Mouse (Mus musculus) lung, postnatal 0 days (tissue): ENCODE results near the gene Kdf1. TPM values are rescaled to one million over a fixed set of nuclear protein-coding genes. Genes with fewer than 3 reads are reported as not detected.

Experiments
- ATAC-seq: fragments of 200-750 bp; cut with Nextera tagmentation; 2 replicates; pipeline ENCODE4 v1.8.0; 2017; ENCODE audit warnings: moderate library complexity
- DNase-seq: peaks from one replicate; pipeline ENCODE4 v3.0.0-alpha.2; 2016; ENCODE audit warnings: low spot score
- H3K27ac ChIP-seq: fragments of 300-500 bp; sonication (generic); 2 replicates; pipeline ENCODE4 v1.5.1; 2014; ENCODE audit warnings: antibody characterized with exemption, mild to moderate bottlenecking, low read length, mixed read lengths
- H3K27me3 ChIP-seq: fragments of 300-500 bp; sonication (generic); replicated peaks from 2 replicates; pipeline ENCODE4 v1.6.1; 2014; ENCODE audit warnings: low read length, mixed read lengths; ENCODE audit not compliant: insufficient read depth
- H3K36me3 ChIP-seq: fragments of 300-500 bp; sonication (generic); 2 replicates; pipeline ENCODE4 v1.6.1; 2014; ENCODE audit warnings: low read length, mixed read lengths; ENCODE audit not compliant: insufficient read depth
- H3K4me1 ChIP-seq: fragments of 300-500 bp; sonication (generic); 2 replicates; pipeline ENCODE4 v1.6.1; 2014; ENCODE audit warnings: antibody characterized with exemption, low read depth, low read length, mixed read lengths; ENCODE audit not compliant: insufficient read depth
- H3K4me2 ChIP-seq: fragments of 300-500 bp; sonication (generic); replicated peaks from 2 replicates; pipeline ENCODE4 v1.6.1; 2014; ENCODE audit warnings: low read depth, mild to moderate bottlenecking, low read length, moderate library complexity, mixed read lengths
- H3K4me3 ChIP-seq: fragments of 300-500 bp; sonication (generic); 2 replicates; pipeline ENCODE4 v1.5.1; 2014; ENCODE audit warnings: low read depth, low read length
- H3K9ac ChIP-seq: fragments of 300-500 bp; sonication (generic); replicated peaks from 2 replicates; pipeline ENCODE4 v1.6.1; 2014; ENCODE audit warnings: low read depth, mild to moderate bottlenecking
- H3K9me3 ChIP-seq: fragments of 300-500 bp; sonication (generic); 2 replicates; pipeline ENCODE4 v1.6.1; 2016; ENCODE audit warnings: low read length, mixed read lengths
- CTCF ChIP-seq: IDR thresholded peaks from 2 replicates; pipeline ENCODE4 v1.5.1; 2016; ENCODE audit warnings: antibody characterized with exemption, mild to moderate bottlenecking
- EP300 ChIP-seq: IDR thresholded peaks from 2 replicates; pipeline ENCODE4 v1.6.1; 2016; ENCODE audit warnings: antibody characterized with exemption, mild to moderate bottlenecking, control low read depth
- WGBS: fragments of 180-500 bp; shearing (Covaris S2); extraction: QIAGEN DNeasy Blood & Tissue Kit; methylation state at CpG from one replicate; pipeline ENCODE4 v1.1.7; 2014; 5-methylcytosine and 5-hydroxymethylcytosine counted together
- polyA plus RNA-seq: library from polyadenylated mRNA; unstranded; fragments of >200 nt; fragmentation: Nextera tagmentation; extraction: Ambion mirVana; gene quantifications from 2 replicates; pipeline ENCODE4 v1.2.1, GENCODE M21; 2015

Gene Kdf1
- polyA plus RNA-seq, 1 experiment from 2014 or later = 24.8 TPM

- H3K4me3 ChIP-seq = no peak overlapping the region
- no peak for ATAC-seq
- no peak overlapping the region for H3K27ac ChIP-seq
- no peaks in the 10 kb centered on the region for H3K27me3 ChIP-seq
- H3K4me1 ChIP-seq = no peaks in the 10 kb centered on the region
- 54% methylated on average over 11 of the region's 11 CpGs for WGBS
- no peak overlapping the region for H3K9ac ChIP-seq
- H3K4me2 ChIP-seq = no peak overlapping the region
- TF ChIP-seq EP300 (no peak), CTCF (no peak)
- DNase-seq = no peak
- no peaks in the 10 kb centered on the region for H3K36me3 ChIP-seq
- H3K9me3 ChIP-seq = no peaks in the 10 kb centered on the region
Measured at GRCm38 (mm10) chr4:133563123-133563571, 44.4 kb downstream of the Kdf1 start.

GRCm38 (mm10) chr4:133567251-133567650, 48.5 kb downstream of the Kdf1 start:
- Histone ChIP-seq H3K4me2 (no peak overlapping the region), H3K36me3 (no peaks in the 10 kb centered on the region), H3K4me3 (no peak overlapping the region), H3K27me3 (no peaks in the 10 kb centered on the region), H3K9ac (no peak overlapping the region), H3K27ac (no peak overlapping the region), H3K4me1 (no peaks in the 10 kb centered on the region), H3K9me3 (no peaks in the 10 kb centered on the region)
- 21% methylated on average over 8 of the region's 8 CpGs for WGBS
- no peak for DNase-seq
- TF ChIP-seq EP300 (no peak), CTCF (no peak)
- no peak for ATAC-seq

GRCm38 (mm10) chr4:133569291-133570065, 50.7 kb downstream of the Kdf1 start:
- TF ChIP-seq EP300 (no peak), CTCF (no peak)
- DNase-seq (no peak), ATAC-seq (no peak)
- H3K27me3 ChIP-seq = no peaks in the 10 kb centered on the region
- H3K9ac ChIP-seq = no peak overlapping the region
- no peak overlapping the region for H3K4me3 ChIP-seq
- WGBS = 82% methylated on average over 10 of the region's 10 CpGs
- H3K27ac ChIP-seq = no peak overlapping the region
- no peaks in the 10 kb centered on the region for H3K9me3 ChIP-seq
- H3K4me2 ChIP-seq = no peak overlapping the region
- no peaks in the 10 kb centered on the region; the same call in 1 of the 2 replicates for H3K4me1 ChIP-seq
- no peaks in the 10 kb centered on the region for H3K36me3 ChIP-seq

GRCm38 (mm10) chr4:133570066-133570466, 51.3 kb downstream of the Kdf1 start:
- Histone ChIP-seq H3K27ac (no peak overlapping the region), H3K4me1 (peaks cover 3% of the 10 kb centered on the region; the same call in 1 of the 2 replicates), H3K9me3 (no peaks in the 10 kb centered on the region), H3K4me2 (no peak overlapping the region), H3K9ac (no peak overlapping the region), H3K4me3 (no peak overlapping the region), H3K27me3 (no peaks in the 10 kb centered on the region), H3K36me3 (no peaks in the 10 kb centered on the region)
- DNase-seq (peak; percentile 61), ATAC-seq (no peak)
- WGBS = 39% methylated on average over 10 of the region's 10 CpGs
- TF ChIP-seq CTCF (no peak), EP300 (no peak)

- TF ChIP-seq EP300 (0 out of 2 replicates have a peak, but pooled peaks have one; percentile 56), CTCF (peak; percentile 42)
- no peaks in the 10 kb centered on the region for H3K36me3 ChIP-seq
- DNase-seq (peak; percentile 96), ATAC-seq (peak; percentile 96)
- peak within 1 kb of the TSS; percentile 66 for H3K27ac ChIP-seq
- WGBS = 5% methylated on average over 44 of the region's 44 CpGs
- no peaks in the 10 kb centered on the region for H3K9me3 ChIP-seq
- H3K4me1 ChIP-seq = peaks cover 7% of the 10 kb centered on the region; the same call in 1 of the 2 replicates
- peak within 1 kb of the TSS; percentile 88 for H3K9ac ChIP-seq
- H3K4me2 ChIP-seq = peak within 1 kb of the TSS; percentile 94
- no peaks in the 10 kb centered on the region for H3K27me3 ChIP-seq
- peak within 1 kb of the TSS; percentile 89 for H3K4me3 ChIP-seq
Measured at GRCm38 (mm10) chr4:133574070-133574842, 55.5 kb downstream of the Kdf1 start, which contains the start of gene Gpatch3. Gene Gpatch3 (plus strand): TSS chr4:133574745.

GRCm38 (mm10) chr4:133574843-133575202, 56.1 kb downstream of the Kdf1 start:
- peak overlapping the region; percentile 89 for H3K4me3 ChIP-seq
- peak overlapping the region; percentile 94 for H3K4me2 ChIP-seq
- 1% methylated on average over 41 of the region's 41 CpGs for WGBS
- ATAC-seq (peak; percentile 65), DNase-seq (no peak)
- peaks cover 7% of the 10 kb centered on the region; the same call in 1 of the 2 replicates for H3K4me1 ChIP-seq
- H3K27me3 ChIP-seq = no peaks in the 10 kb centered on the region
- H3K27ac ChIP-seq = peak overlapping the region; percentile 62
- H3K9ac ChIP-seq = peak overlapping the region; percentile 88
- 0 out of 2 replicates have a peak, but pooled peaks cover 4% of the 10 kb centered on the region for H3K36me3 ChIP-seq
- H3K9me3 ChIP-seq = no peaks in the 10 kb centered on the region
- TF ChIP-seq CTCF (no peak), EP300 (no peak)
